Mouse (Mus musculus) embryo, embryonic 10.5 days (tissue): ENCODE results near the gene 4930480E11Rik.
"Not testable (repeated sequence)": the region's sequence is repeated elsewhere in the genome, so short reads cannot be mapped to it uniquely, and the experiment has no call there.

Source experiments
- DNase-seq: peaks from one replicate; pipeline ENCODE4 v3.0.0-alpha.2; 2015; ENCODE audit warnings: low spot score

4930480E11Rik gene

DNA sequence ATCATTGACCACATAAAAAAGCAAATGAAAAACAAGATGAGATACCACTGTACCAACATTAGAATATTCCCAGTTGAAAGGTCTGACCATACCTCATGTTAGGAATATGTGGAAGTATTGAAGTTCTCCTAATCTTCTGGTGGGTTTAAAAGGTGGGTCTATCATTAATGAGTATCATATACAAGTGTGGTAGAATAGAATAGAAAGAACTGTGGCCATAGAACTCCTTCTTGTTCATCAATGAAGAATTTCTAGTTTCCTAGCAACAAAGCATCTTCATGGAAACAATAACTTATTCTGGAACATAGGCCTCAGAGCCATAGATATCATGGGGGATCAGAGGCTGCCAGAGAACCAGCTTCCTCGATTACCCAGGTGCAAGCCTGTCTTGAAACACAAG lies at the start of gene 4930480E11Rik:
4930480E11Rik (plus strand) TSS at position 301 of the 400 bp plus-strand sequence.
- no peak for DNase-seq

DNA sequence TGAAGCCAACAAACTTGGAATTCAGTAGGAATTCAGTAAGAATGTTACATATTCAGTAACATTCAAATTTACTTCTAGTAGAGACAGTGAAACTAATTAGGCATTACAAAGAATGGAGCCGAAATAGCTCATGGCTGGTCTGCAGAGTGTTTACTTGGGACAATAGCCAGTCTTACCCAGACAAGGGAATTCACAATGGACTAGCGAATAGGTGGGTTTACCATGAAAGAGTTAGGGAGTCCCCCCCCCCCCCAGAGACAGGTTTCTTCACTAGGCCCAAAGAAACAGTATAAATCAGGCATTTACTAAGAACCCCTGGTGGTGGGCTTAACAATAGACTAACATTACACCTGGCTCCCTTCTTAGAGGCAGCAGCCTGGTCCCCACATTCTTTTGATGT lies 33.9 kb downstream of the 4930480E11Rik start:
- not testable (repeated sequence) for DNase-seq
